Mouse (Mus musculus): ENCODE measurements around the gene Rasl10b. TPM values are rescaled to one million over a fixed set of nuclear protein-coding genes. Genes with fewer than 3 reads are reported as not detected.

Rasl10b gene
- polyA plus RNA-seq, 1 experiment from 2014 or later = 7.9 TPM

- WGBS = under 1% methylated on average over 64 of the region's 75 CpGs
- Histone ChIP-seq H3K4me1 (ENCODE audit: control insufficient read depth, insufficient read depth, low read length) (peaks cover 3% of the 10 kb centered on the region; the same call in 1 of the 2 replicates), H3K9ac (ENCODE audit: low read length) (peak overlapping the region; percentile 61), H3K27ac (ENCODE audit: low read depth, low read length) (no peak overlapping the region), H3K4me3 (ENCODE audit: low read depth, low read length) (peak overlapping the region; percentile 47), H3K4me2 (ENCODE audit: low read length) (peak overlapping the region; percentile 79), H3K36me3 (ENCODE audit: control insufficient read depth, insufficient read depth, low read length) (no peaks in the 10 kb centered on the region), H3K9me3 (replicated peaks; ENCODE audit: control insufficient read depth, low read length) (no peaks in the 10 kb centered on the region), H3K27me3 (replicated peaks; ENCODE audit: control insufficient read depth, insufficient read depth, low read length) (peaks cover 41% of the 10 kb centered on the region)
- DNase-seq (ENCODE audit: low spot score) (peak; percentile 96), ATAC-seq (peak; percentile 96)
Observed at GRCm38 (mm10) chr11:83440081-83441064, 31.4 kb downstream of the Rasl10b start.

- Histone ChIP-seq H3K9me3 (replicated peaks; ENCODE audit: control insufficient read depth, low read length) (no peaks in the 10 kb centered on the region), H3K9ac (ENCODE audit: low read length) (no peak overlapping the region), H3K27me3 (replicated peaks; ENCODE audit: control insufficient read depth, insufficient read depth, low read length) (peaks cover 43% of the 10 kb centered on the region), H3K4me2 (ENCODE audit: low read length) (no peak overlapping the region), H3K4me1 (ENCODE audit: control insufficient read depth, insufficient read depth, low read length) (peaks cover 3% of the 10 kb centered on the region; the same call in 1 of the 2 replicates), H3K4me3 (ENCODE audit: low read depth, low read length) (no peak overlapping the region), H3K36me3 (ENCODE audit: control insufficient read depth, insufficient read depth, low read length) (no peaks in the 10 kb centered on the region), H3K27ac (ENCODE audit: low read depth, low read length) (no peak overlapping the region)
- WGBS = 31% methylated on average over 7 of the region's 7 CpGs
- no peak for ATAC-seq
- no peak for DNase-seq (ENCODE audit: low spot score)
Observed at GRCm38 (mm10) chr11:83441235-83441634, 32.3 kb downstream of the Rasl10b start.

- Histone ChIP-seq H3K27me3 (replicated peaks; ENCODE audit: control insufficient read depth, insufficient read depth, low read length) (peaks cover 41% of the 10 kb centered on the region), H3K36me3 (ENCODE audit: control insufficient read depth, insufficient read depth, low read length) (no peaks in the 10 kb centered on the region), H3K27ac (ENCODE audit: low read depth, low read length) (no peak overlapping the region), H3K4me2 (ENCODE audit: low read length) (peak overlapping the region; percentile 40), H3K4me1 (ENCODE audit: control insufficient read depth, insufficient read depth, low read length) (peaks cover 3% of the 10 kb centered on the region; the same call in 1 of the 2 replicates), H3K4me3 (ENCODE audit: low read depth, low read length) (no peak overlapping the region; the same call in 1 of the 2 replicates), H3K9ac (ENCODE audit: low read length) (peak overlapping the region; percentile 21; the same call in 1 of the 2 replicates), H3K9me3 (replicated peaks; ENCODE audit: control insufficient read depth, low read length) (no peaks in the 10 kb centered on the region)
- peak; percentile 35; the same call in 1 of the 2 replicates for ATAC-seq
- peak; percentile 89 for DNase-seq (ENCODE audit: low spot score)
- 13% methylated on average over 28 of the region's 29 CpGs for WGBS
Observed at GRCm38 (mm10) chr11:83442596-83443267, 33.8 kb downstream of the Rasl10b start.

- H3K4me3 ChIP-seq (ENCODE audit: low read depth, low read length) = no peak overlapping the region
- H3K36me3 ChIP-seq (ENCODE audit: control insufficient read depth, insufficient read depth, low read length) = no peaks in the 10 kb centered on the region
- H3K4me2 ChIP-seq (ENCODE audit: low read length) = no peak overlapping the region
- DNase-seq (ENCODE audit: low spot score) = no peak
- H3K27me3 ChIP-seq (replicated peaks; ENCODE audit: control insufficient read depth, insufficient read depth, low read length) = peaks cover 41% of the 10 kb centered on the region
- no peak overlapping the region for H3K27ac ChIP-seq (ENCODE audit: low read depth, low read length)
- ATAC-seq = no peak
- peaks cover 8% of the 10 kb centered on the region; the same call in 1 of the 2 replicates for H3K4me1 ChIP-seq (ENCODE audit: control insufficient read depth, insufficient read depth, low read length)
- no peak overlapping the region for H3K9ac ChIP-seq (ENCODE audit: low read length)
- H3K9me3 ChIP-seq (replicated peaks; ENCODE audit: control insufficient read depth, low read length) = no peaks in the 10 kb centered on the region
- WGBS = 8% methylated on average over 7 of the region's 7 CpGs
Observed at GRCm38 (mm10) chr11:83443824-83444223, 34.9 kb downstream of the Rasl10b start.

GRCm38 (mm10) chr11:83445001-83445400, 36.1 kb downstream of the Rasl10b start:
- WGBS = 33% methylated on average over 19 of the region's 19 CpGs
- H3K36me3 ChIP-seq (ENCODE audit: control insufficient read depth, insufficient read depth, low read length) = no peaks in the 10 kb centered on the region
- H3K4me1 ChIP-seq (ENCODE audit: control insufficient read depth, insufficient read depth, low read length) = peaks cover 10% of the 10 kb centered on the region; the same call in 1 of the 2 replicates
- DNase-seq (ENCODE audit: low spot score) (no peak), ATAC-seq (no peak)
- H3K4me2 ChIP-seq (ENCODE audit: low read length) = peak overlapping the region; percentile 18; the same call in 1 of the 2 replicates
- H3K9ac ChIP-seq (ENCODE audit: low read length) = peak overlapping the region; percentile 25; the same call in 1 of the 2 replicates
- no peaks in the 10 kb centered on the region for H3K9me3 ChIP-seq (replicated peaks; ENCODE audit: control insufficient read depth, low read length)
- peaks cover 41% of the 10 kb centered on the region for H3K27me3 ChIP-seq (replicated peaks; ENCODE audit: control insufficient read depth, insufficient read depth, low read length)
- H3K4me3 ChIP-seq (ENCODE audit: low read depth, low read length) = 0 out of 2 replicates have a peak overlapping the region, but pooled peaks have one; percentile 5
- no peak overlapping the region for H3K27ac ChIP-seq (ENCODE audit: low read depth, low read length)

- Histone ChIP-seq H3K27ac (ENCODE audit: low read depth, low read length) (no peak overlapping the region), H3K4me1 (ENCODE audit: control insufficient read depth, insufficient read depth, low read length) (peaks cover 10% of the 10 kb centered on the region; the same call in 1 of the 2 replicates), H3K27me3 (replicated peaks; ENCODE audit: control insufficient read depth, insufficient read depth, low read length) (peaks cover 27% of the 10 kb centered on the region), H3K4me2 (ENCODE audit: low read length) (no peak overlapping the region), H3K36me3 (ENCODE audit: control insufficient read depth, insufficient read depth, low read length) (no peaks in the 10 kb centered on the region), H3K9me3 (replicated peaks; ENCODE audit: control insufficient read depth, low read length) (no peaks in the 10 kb centered on the region), H3K9ac (ENCODE audit: low read length) (no peak overlapping the region), H3K4me3 (ENCODE audit: low read depth, low read length) (no peak overlapping the region)
- 86% methylated on average over 10 of the region's 10 CpGs for WGBS
- no peak for DNase-seq (ENCODE audit: low spot score)
- ATAC-seq = no peak
Observed at GRCm38 (mm10) chr11:83447612-83448011, 38.7 kb downstream of the Rasl10b start.

- H3K4me3 ChIP-seq (ENCODE audit: low read depth, low read length) = no peak overlapping the region
- ATAC-seq (no peak), DNase-seq (ENCODE audit: low spot score) (no peak)
- no peaks in the 10 kb centered on the region for H3K36me3 ChIP-seq (ENCODE audit: control insufficient read depth, insufficient read depth, low read length)
- no peak overlapping the region for H3K9ac ChIP-seq (ENCODE audit: low read length)
- WGBS = 57% methylated on average over 16 of the region's 16 CpGs
- no peak overlapping the region for H3K4me2 ChIP-seq (ENCODE audit: low read length)
- H3K27me3 ChIP-seq (replicated peaks; ENCODE audit: control insufficient read depth, insufficient read depth, low read length) = peaks cover 22% of the 10 kb centered on the region
- no peaks in the 10 kb centered on the region for H3K9me3 ChIP-seq (replicated peaks; ENCODE audit: control insufficient read depth, low read length)
- no peak overlapping the region for H3K27ac ChIP-seq (ENCODE audit: low read depth, low read length)
- H3K4me1 ChIP-seq (ENCODE audit: control insufficient read depth, insufficient read depth, low read length) = peaks cover 10% of the 10 kb centered on the region; the same call in 1 of the 2 replicates
Observed at GRCm38 (mm10) chr11:83448021-83448926, 39.3 kb downstream of the Rasl10b start.

- Histone ChIP-seq H3K9ac (ENCODE audit: low read length) (no peak overlapping the region), H3K36me3 (ENCODE audit: control insufficient read depth, insufficient read depth, low read length) (no peaks in the 10 kb centered on the region), H3K4me3 (ENCODE audit: low read depth, low read length) (no peak overlapping the region), H3K27ac (ENCODE audit: low read depth, low read length) (peak overlapping the region; percentile 44; the same call in 1 of the 2 replicates), H3K9me3 (replicated peaks; ENCODE audit: control insufficient read depth, low read length) (no peaks in the 10 kb centered on the region), H3K4me2 (ENCODE audit: low read length) (no peak overlapping the region), H3K27me3 (replicated peaks; ENCODE audit: control insufficient read depth, insufficient read depth, low read length) (peaks cover 17% of the 10 kb centered on the region), H3K4me1 (ENCODE audit: control insufficient read depth, insufficient read depth, low read length) (peaks cover 10% of the 10 kb centered on the region; the same call in 1 of the 2 replicates)
- ATAC-seq (0 out of 2 replicates have a peak, but pooled peaks have one; percentile 15), DNase-seq (ENCODE audit: low spot score) (peak; percentile 46)
Observed at GRCm38 (mm10) chr11:83448927-83449236, 39.9 kb downstream of the Rasl10b start.

Data from forebrain, embryonic 14.5 days (tissue).